Mouse (Mus musculus): ENCODE data around the gene Cog5. TPM values are rescaled to one million over a fixed set of nuclear protein-coding genes. Genes with fewer than 3 reads are reported as not detected.

Cog5 gene
- polyA plus RNA-seq, 1 experiment from 2014 or later, result 36.0 TPM

- Histone ChIP-seq H3K27ac (no peak overlapping the region), H3K27me3 (replicated peaks) (no peaks in the 10 kb centered on the region), H3K4me2 (replicated peaks) (no peak overlapping the region), H3K36me3 (no peaks in the 10 kb centered on the region), H3K9ac (no peak overlapping the region), H3K9me3 (no peaks in the 10 kb centered on the region), H3K4me3 (no peak overlapping the region), H3K4me1 (peaks cover 7% of the 10 kb centered on the region)
- 91% methylated on average over 2 of the region's 2 CpGs for WGBS
- no peak for ATAC-seq (ENCODE audit: low FRiP score, low read depth)
Measured at GRCm38 (mm10) chr12:31656841-31657240, 2.2 kb downstream of the Cog5 start.

- H3K4me1 ChIP-seq, result no peaks in the 10 kb centered on the region
- 74% methylated on average over 6 of the region's 6 CpGs for WGBS
- H3K27ac ChIP-seq, result no peak overlapping the region
- no peak overlapping the region for H3K9ac ChIP-seq
- H3K4me2 ChIP-seq (replicated peaks), result no peak overlapping the region
- H3K9me3 ChIP-seq, result no peaks in the 10 kb centered on the region
- no peak for ATAC-seq (ENCODE audit: low FRiP score, low read depth)
- H3K36me3 ChIP-seq, result peaks cover 19% of the 10 kb centered on the region
- no peaks in the 10 kb centered on the region for H3K27me3 ChIP-seq (replicated peaks)
- H3K4me3 ChIP-seq, result no peak overlapping the region
Measured at GRCm38 (mm10) chr12:31665999-31666398, 11.3 kb downstream of the Cog5 start.

- Histone ChIP-seq H3K4me3 (no peak overlapping the region), H3K9ac (no peak overlapping the region), H3K9me3 (no peaks in the 10 kb centered on the region), H3K4me2 (replicated peaks) (no peak overlapping the region), H3K36me3 (peaks cover 22% of the 10 kb centered on the region), H3K27me3 (replicated peaks) (no peaks in the 10 kb centered on the region), H3K27ac (no peak overlapping the region), H3K4me1 (no peaks in the 10 kb centered on the region)
- no peak for ATAC-seq (ENCODE audit: low FRiP score, low read depth)
- 61% methylated on average over 3 of the region's 3 CpGs for WGBS
Measured at GRCm38 (mm10) chr12:31667187-31667586, 12.5 kb downstream of the Cog5 start.

- H3K9me3 ChIP-seq, result no peaks in the 10 kb centered on the region
- no peaks in the 10 kb centered on the region for H3K4me1 ChIP-seq
- ATAC-seq (ENCODE audit: low FRiP score, low read depth), result no peak
- 95% methylated on average over 3 of the region's 3 CpGs for WGBS
- no peak overlapping the region for H3K4me2 ChIP-seq (replicated peaks)
- H3K9ac ChIP-seq, result no peak overlapping the region
- H3K36me3 ChIP-seq, result no peaks in the 10 kb centered on the region
- H3K4me3 ChIP-seq, result no peak overlapping the region
- H3K27ac ChIP-seq, result no peak overlapping the region
- no peaks in the 10 kb centered on the region for H3K27me3 ChIP-seq (replicated peaks)
Measured at GRCm38 (mm10) chr12:31686679-31687078, 32.0 kb downstream of the Cog5 start.

DNA sequence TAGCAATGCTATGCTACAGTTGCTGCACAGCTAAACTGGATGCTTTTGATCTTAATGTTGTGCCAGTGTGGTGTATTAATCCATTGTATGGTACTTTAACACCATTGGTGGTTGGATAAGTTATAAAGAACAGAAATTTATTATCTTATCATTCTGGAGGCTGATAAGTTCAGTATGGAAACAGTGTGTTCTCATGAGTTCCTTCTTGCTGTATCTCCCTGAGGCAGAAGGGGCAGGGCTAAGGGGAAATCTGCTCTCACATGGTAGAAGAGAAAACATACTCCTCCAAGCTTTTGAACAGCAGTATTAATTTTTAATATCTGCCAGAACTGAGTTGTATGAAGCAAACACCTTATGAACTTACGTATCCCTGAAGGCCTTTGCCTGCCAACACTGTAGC is 38.6 kb downstream of the Cog5 start:
- peaks cover 7% of the 10 kb centered on the region; the same call in 1 of the 2 replicates for H3K9me3 ChIP-seq
- no peak overlapping the region for H3K27ac ChIP-seq
- peaks cover 3% of the 10 kb centered on the region; the same call in 1 of the 2 replicates for H3K36me3 ChIP-seq
- ATAC-seq (ENCODE audit: low FRiP score, low read depth), result no peak
- H3K27me3 ChIP-seq (replicated peaks), result no peaks in the 10 kb centered on the region
- H3K9ac ChIP-seq, result no peak overlapping the region
- H3K4me2 ChIP-seq (replicated peaks), result no peak overlapping the region
- no peaks in the 10 kb centered on the region for H3K4me1 ChIP-seq
- WGBS, result 85% methylated on average over 1 of the region's 1 CpGs
- no peak overlapping the region for H3K4me3 ChIP-seq

GRCm38 (mm10) chr12:31700623-31701347 is 46.1 kb downstream of the Cog5 start:
- H3K9me3 ChIP-seq, result peaks cover 7% of the 10 kb centered on the region; the same call in 1 of the 2 replicates
- no peaks in the 10 kb centered on the region for H3K27me3 ChIP-seq (replicated peaks)
- H3K4me1 ChIP-seq, result no peaks in the 10 kb centered on the region
- H3K27ac ChIP-seq, result no peak overlapping the region
- H3K9ac ChIP-seq, result no peak overlapping the region
- H3K4me3 ChIP-seq, result no peak overlapping the region
- H3K4me2 ChIP-seq (replicated peaks), result no peak overlapping the region
- peaks cover 3% of the 10 kb centered on the region; the same call in 1 of the 2 replicates for H3K36me3 ChIP-seq
- WGBS, result 46% methylated on average over 5 of the region's 5 CpGs
- peak; percentile 56; the same call in 1 of the 2 replicates for ATAC-seq (ENCODE audit: low FRiP score, low read depth)

- no peak overlapping the region for H3K4me3 ChIP-seq
- H3K4me2 ChIP-seq (replicated peaks), result no peak overlapping the region
- peaks cover 7% of the 10 kb centered on the region; the same call in 1 of the 2 replicates for H3K9me3 ChIP-seq
- H3K9ac ChIP-seq, result no peak overlapping the region
- no peaks in the 10 kb centered on the region for H3K4me1 ChIP-seq
- no peak overlapping the region for H3K27ac ChIP-seq
- H3K27me3 ChIP-seq (replicated peaks), result no peaks in the 10 kb centered on the region
- peaks cover 3% of the 10 kb centered on the region; the same call in 1 of the 2 replicates for H3K36me3 ChIP-seq
- ATAC-seq (ENCODE audit: low FRiP score, low read depth), result 0 out of 2 replicates have a peak, but pooled peaks have one; percentile 58
- WGBS, result 78% methylated on average over 5 of the region's 5 CpGs
Measured at GRCm38 (mm10) chr12:31701411-31701810, 46.7 kb downstream of the Cog5 start.

- Histone ChIP-seq H3K27ac (no peak overlapping the region), H3K4me3 (no peak overlapping the region), H3K4me1 (no peaks in the 10 kb centered on the region), H3K9me3 (no peaks in the 10 kb centered on the region), H3K4me2 (replicated peaks) (no peak overlapping the region), H3K9ac (no peak overlapping the region), H3K27me3 (replicated peaks) (no peaks in the 10 kb centered on the region), H3K36me3 (no peaks in the 10 kb centered on the region)
- 84% methylated on average over 6 of the region's 6 CpGs for WGBS
- no peak for ATAC-seq (ENCODE audit: low FRiP score, low read depth)
Measured at GRCm38 (mm10) chr12:31703904-31704303, 49.2 kb downstream of the Cog5 start.

- Histone ChIP-seq H3K27me3 (replicated peaks) (no peaks in the 10 kb centered on the region), H3K4me2 (replicated peaks) (no peak overlapping the region), H3K27ac (no peak overlapping the region), H3K4me3 (no peak overlapping the region), H3K9ac (no peak overlapping the region), H3K4me1 (no peaks in the 10 kb centered on the region), H3K9me3 (no peaks in the 10 kb centered on the region), H3K36me3 (no peaks in the 10 kb centered on the region)
- WGBS, result 78% methylated on average over 2 of the region's 2 CpGs
- no peak for ATAC-seq (ENCODE audit: low FRiP score, low read depth)
Measured at GRCm38 (mm10) chr12:31706168-31706567, 51.5 kb downstream of the Cog5 start.

- Histone ChIP-seq H3K4me1 (no peaks in the 10 kb centered on the region), H3K4me3 (no peak overlapping the region), H3K36me3 (no peaks in the 10 kb centered on the region), H3K27ac (no peak overlapping the region), H3K4me2 (replicated peaks) (no peak overlapping the region), H3K9me3 (no peaks in the 10 kb centered on the region), H3K27me3 (replicated peaks) (no peaks in the 10 kb centered on the region), H3K9ac (no peak overlapping the region)
- no peak for ATAC-seq (ENCODE audit: low FRiP score, low read depth)
- 55% methylated on average over 1 of the region's 1 CpGs for WGBS
Measured at GRCm38 (mm10) chr12:31707531-31707930, 52.9 kb downstream of the Cog5 start.

GRCm38 (mm10) chr12:31709665-31710064 is 55.0 kb downstream of the Cog5 start:
- 88% methylated on average over 6 of the region's 6 CpGs for whole genome bisulfite sequencing
- H3K4me2 ChIP-seq (replicated peaks), result no peak overlapping the region
- no peaks in the 10 kb centered on the region for H3K27me3 ChIP-seq (replicated peaks)
- H3K9me3 ChIP-seq, result no peaks in the 10 kb centered on the region
- H3K36me3 ChIP-seq, result no peaks in the 10 kb centered on the region
- no peaks in the 10 kb centered on the region for H3K4me1 ChIP-seq
- no peak overlapping the region for H3K4me3 ChIP-seq
- H3K9ac ChIP-seq, result no peak overlapping the region
- no peak for ATAC-seq (ENCODE audit: low FRiP score, low read depth)
- H3K27ac ChIP-seq, result no peak overlapping the region

GRCm38 (mm10) chr12:31712233-31712632 is 57.6 kb downstream of the Cog5 start:
- 50% methylated on average over 5 of the region's 5 CpGs for WGBS
- Histone ChIP-seq H3K4me2 (replicated peaks) (peak overlapping the region; percentile 27; the same call in 1 of the 2 replicates), H3K27me3 (replicated peaks) (no peaks in the 10 kb centered on the region), H3K9me3 (no peaks in the 10 kb centered on the region), H3K9ac (peak overlapping the region; percentile 38; the same call in 1 of the 2 replicates), H3K4me1 (no peaks in the 10 kb centered on the region), H3K27ac (no peak overlapping the region), H3K36me3 (no peaks in the 10 kb centered on the region), H3K4me3 (peak overlapping the region; percentile 23)
- peak; percentile 57; the same call in 1 of the 2 replicates for ATAC-seq (ENCODE audit: low FRiP score, low read depth)

- Histone ChIP-seq H3K4me1 (no peaks in the 10 kb centered on the region), H3K9ac (no peak overlapping the region), H3K4me3 (no peak overlapping the region), H3K27ac (no peak overlapping the region), H3K4me2 (replicated peaks) (no peak overlapping the region), H3K27me3 (replicated peaks) (no peaks in the 10 kb centered on the region), H3K9me3 (no peaks in the 10 kb centered on the region), H3K36me3 (no peaks in the 10 kb centered on the region)
- 77% methylated on average over 4 of the region's 4 CpGs for WGBS
- no peak for ATAC-seq (ENCODE audit: low FRiP score, low read depth)
Measured at GRCm38 (mm10) chr12:31712727-31713126, 58.1 kb downstream of the Cog5 start.
